Mouse (Mus musculus): ENCODE data around the gene Sema3b.
A peak's percentile ranks its signal among the peaks of the same experiment; 100 is the strongest.

Gene Sema3b

GRCm38 (mm10) chr9:107633091-107633660, 24.1 kb upstream of the Sema3b start:
- DNase-seq (ENCODE audit: low read depth, low spot score): peak; percentile 91

- no peak for DNase-seq (ENCODE audit: low read depth, low spot score)
Observed at GRCm38 (mm10) chr9:107632478-107632877, 23.4 kb upstream of the Sema3b start.

- DNase-seq (ENCODE audit: low read depth, low spot score): no peak
Observed at GRCm38 (mm10) chr9:107631861-107632260, 22.8 kb upstream of the Sema3b start.

GRCm38 (mm10) chr9:107631311-107631826, 22.3 kb upstream of the Sema3b start:
- DNase-seq (ENCODE audit: low read depth, low spot score): no peak

- peak; percentile 29 for DNase-seq (ENCODE audit: low read depth, low spot score)
Observed at GRCm38 (mm10) chr9:107630576-107630975, 21.5 kb upstream of the Sema3b start.

GRCm38 (mm10) chr9:107629901-107630425, 20.9 kb upstream of the Sema3b start:
- peak; percentile 26 for DNase-seq (ENCODE audit: low read depth, low spot score)

- DNase-seq (ENCODE audit: low read depth, low spot score): no peak
Observed at GRCm38 (mm10) chr9:107629411-107629730, 20.3 kb upstream of the Sema3b start.

GRCm38 (mm10) chr9:107628721-107629410, 19.8 kb upstream of the Sema3b start:
- peak; percentile 89 for DNase-seq (ENCODE audit: low read depth, low spot score)

- DNase-seq (ENCODE audit: low read depth, low spot score): no peak
Observed at GRCm38 (mm10) chr9:107627387-107628255, 18.6 kb upstream of the Sema3b start.

- peak; percentile 69 for DNase-seq (ENCODE audit: low read depth, low spot score)
Observed at GRCm38 (mm10) chr9:107626844-107627277, 17.8 kb upstream of the Sema3b start.

GRCm38 (mm10) chr9:107626158-107626843, 17.3 kb upstream of the Sema3b start:
- no peak for DNase-seq (ENCODE audit: low read depth, low spot score)

- DNase-seq (ENCODE audit: low read depth, low spot score): no peak
Observed at GRCm38 (mm10) chr9:107625351-107626128, 16.5 kb upstream of the Sema3b start.

- DNase-seq (ENCODE audit: low read depth, low spot score): no peak
Observed at GRCm38 (mm10) chr9:107624951-107625350, 15.9 kb upstream of the Sema3b start.

GRCm38 (mm10) chr9:107624539-107624938, 15.5 kb upstream of the Sema3b start:
- no peak for DNase-seq (ENCODE audit: low read depth, low spot score)

GRCm38 (mm10) chr9:107620954-107621353, 11.9 kb upstream of the Sema3b start:
- DNase-seq (ENCODE audit: low read depth, low spot score): no peak

- no peak for DNase-seq (ENCODE audit: low read depth, low spot score)
Observed at GRCm38 (mm10) chr9:107619546-107619879, 10.5 kb upstream of the Sema3b start.

- DNase-seq (ENCODE audit: low read depth, low spot score): no peak
Observed at GRCm38 (mm10) chr9:107618778-107619545, 9.9 kb upstream of the Sema3b start.

- DNase-seq (ENCODE audit: low read depth, low spot score): no peak
Observed at GRCm38 (mm10) chr9:107618098-107618497, 9.1 kb upstream of the Sema3b start.

GRCm38 (mm10) chr9:107617461-107617860, 8.4 kb upstream of the Sema3b start:
- DNase-seq (ENCODE audit: low read depth, low spot score): no peak

GRCm38 (mm10) chr9:107615035-107615434, 6.0 kb upstream of the Sema3b start:
- no peak for DNase-seq (ENCODE audit: low read depth, low spot score)
